Mouse (Mus musculus) G1E (cell line): ENCODE data around the gene Rbsn.

Experiments used
- CTCF ChIP-seq: IDR thresholded peaks from 2 replicates; pipeline ENCODE4 v1.5.1; 2012; ENCODE audit warnings: low read depth, low read length, inconsistent platforms, mixed read lengths
- GATA1 ChIP-seq: IDR thresholded peaks from 2 replicates; pipeline ENCODE4 v1.6.1; 2012; ENCODE audit warnings: borderline replicate concordance, low read length, inconsistent platforms, mixed read lengths
- GATA2 ChIP-seq: IDR thresholded peaks from 2 replicates; pipeline ENCODE4 v1.6.1; 2012; ENCODE audit warnings: low read depth, low read length, inconsistent platforms, borderline replicate concordance

DNA sequence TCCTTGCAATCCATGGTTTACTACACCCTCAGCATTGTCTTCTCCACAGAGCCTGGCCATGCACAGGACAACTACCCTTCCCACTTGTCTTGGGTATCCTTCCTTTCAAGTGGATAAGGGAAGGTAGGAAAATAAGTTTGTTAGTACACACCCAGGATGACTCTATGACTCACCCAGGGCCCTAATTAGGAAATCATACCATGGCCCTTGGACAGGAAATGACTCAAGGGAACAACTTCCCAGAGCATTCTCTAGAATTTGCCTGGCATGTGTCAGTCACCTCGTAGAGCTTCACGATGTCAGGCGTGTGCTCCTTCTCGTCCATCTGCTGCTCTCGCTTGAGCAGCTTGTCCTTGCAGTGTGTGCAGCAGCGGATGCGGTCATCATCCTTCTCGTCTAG, 15.3 kb downstream of the Rbsn start:
- TF ChIP-seq CTCF (no peak), GATA2 (no peak), GATA1 (no peak)
